Comparison of ENCODE assay signal across 9 mouse cellular contexts in genomic region chr4:77259250-77259971, GRCm38 (mm10).
DNase-seq lines count a peak whose midpoint lies in the region; ATAC-seq lines count a peak whose summit lies in the region.
"Had no signal": no experiment of that assay in that cellular context is flagged by ENCODE, and none has a peak within 500 bp of the region (broad histone marks: within the 10 kb centered on the region; RNA-seq: fewer than 3 reads in every experiment).

No protein-coding gene starts in this region.

- DNase-seq in forebrain, embryonic 10.5 days (ENCODE audit: extremely low spot score, low spot score) = no peak
- no peak for DNase-seq in limb, embryonic 10.5 days (ENCODE audit: low spot score)
- DNase-seq in MN1 (ENCODE audit: low spot score) = no peak
- no peak for DNase-seq in cerebellum, adult 9-11 months

- no peaks in the 10 kb centered on the region for H3K27me3 ChIP-seq in forebrain, embryonic 12.5 days
- no peaks in the 10 kb centered on the region for H3K27me3 ChIP-seq in forebrain, embryonic 10.5 days (ENCODE audit: poor library complexity, severe bottlenecking)
- H3K27me3 ChIP-seq in limb, embryonic 12.5 days = no peaks in the 10 kb centered on the region
- no peaks in the 10 kb centered on the region for H3K27me3 ChIP-seq in limb, embryonic 10.5 days (ENCODE audit: low read depth, poor library complexity, severe bottlenecking)
- H3K27me3 ChIP-seq in forebrain, embryonic 15.5 days = no peaks in the 10 kb centered on the region
- no peaks in the 10 kb centered on the region for H3K27me3 ChIP-seq in midbrain, embryonic 16.5 days (ENCODE audit: control insufficient read depth, insufficient read depth, low read depth, low read length)

- H3K36me3 ChIP-seq in forebrain, embryonic 12.5 days (replicated peaks) = no peaks in the 10 kb centered on the region
- H3K36me3 ChIP-seq in forebrain, embryonic 10.5 days (replicated peaks) = no peaks in the 10 kb centered on the region
- H3K36me3 ChIP-seq in limb, embryonic 12.5 days = no peaks in the 10 kb centered on the region
- no peaks in the 10 kb centered on the region for H3K36me3 ChIP-seq in limb, embryonic 10.5 days
- H3K36me3 ChIP-seq in forebrain, embryonic 15.5 days = no peaks in the 10 kb centered on the region
- H3K36me3 ChIP-seq in midbrain, embryonic 16.5 days (ENCODE audit: control insufficient read depth, insufficient read depth, low read length) = no peaks in the 10 kb centered on the region

- no peak overlapping the region for H3K9ac ChIP-seq in forebrain, embryonic 12.5 days
- no peak overlapping the region for H3K9ac ChIP-seq in limb, embryonic 12.5 days (replicated peaks)
- H3K9ac ChIP-seq in forebrain, embryonic 15.5 days (replicated peaks) = no peak overlapping the region
- H3K9ac ChIP-seq in midbrain, embryonic 16.5 days (ENCODE audit: low read depth, low read length) = no peak overlapping the region
- H3K9ac ChIP-seq: liver, embryonic 14.5 days had no signal

- H3K27ac ChIP-seq in forebrain, embryonic 12.5 days = no peak overlapping the region
- no peak overlapping the region for H3K27ac ChIP-seq in forebrain, embryonic 10.5 days
- no peak overlapping the region for H3K27ac ChIP-seq in limb, embryonic 12.5 days
- no peak overlapping the region for H3K27ac ChIP-seq in limb, embryonic 10.5 days
- no peak overlapping the region for H3K27ac ChIP-seq in forebrain, embryonic 15.5 days (replicated peaks)
- H3K27ac ChIP-seq in midbrain, embryonic 16.5 days (ENCODE audit: low read length) = no peak overlapping the region
- H3K27ac ChIP-seq: liver, embryonic 14.5 days had no signal

- no peaks in the 10 kb centered on the region for H3K4me1 ChIP-seq in forebrain, embryonic 12.5 days
- no peaks in the 10 kb centered on the region for H3K4me1 ChIP-seq in forebrain, embryonic 10.5 days
- H3K4me1 ChIP-seq in limb, embryonic 12.5 days (replicated peaks) = no peaks in the 10 kb centered on the region; the same call in 1 of the 2 replicates
- H3K4me1 ChIP-seq in limb, embryonic 10.5 days = no peaks in the 10 kb centered on the region
- 0 out of 2 replicates have a peak, but pooled peaks cover 7% of the 10 kb centered on the region for H3K4me1 ChIP-seq in forebrain, embryonic 15.5 days
- no peaks in the 10 kb centered on the region for H3K4me1 ChIP-seq in midbrain, embryonic 16.5 days (ENCODE audit: control insufficient read depth, insufficient read depth, low read length)

- H3K4me2 ChIP-seq in forebrain, embryonic 12.5 days = no peak overlapping the region
- no peak overlapping the region for H3K4me2 ChIP-seq in limb, embryonic 12.5 days
- no peak overlapping the region for H3K4me2 ChIP-seq in forebrain, embryonic 15.5 days (replicated peaks)
- H3K4me2 ChIP-seq in midbrain, embryonic 16.5 days (ENCODE audit: low read length) = no peak overlapping the region

- H3K9me3 ChIP-seq in forebrain, embryonic 12.5 days = no peaks in the 10 kb centered on the region
- H3K9me3 ChIP-seq in forebrain, embryonic 10.5 days = no peaks in the 10 kb centered on the region
- H3K9me3 ChIP-seq in limb, embryonic 12.5 days = no peaks in the 10 kb centered on the region
- no peaks in the 10 kb centered on the region for H3K9me3 ChIP-seq in limb, embryonic 10.5 days (replicated peaks)
- no peaks in the 10 kb centered on the region for H3K9me3 ChIP-seq in forebrain, embryonic 15.5 days
- H3K9me3 ChIP-seq in midbrain, embryonic 16.5 days (replicated peaks; ENCODE audit: control insufficient read depth, low read length, poor library complexity, severe bottlenecking) = no peaks in the 10 kb centered on the region

- 60% methylated on average over 8 of the region's 8 CpGs for WGBS in forebrain, embryonic 12.5 days
- 93% methylated on average over 8 of the region's 8 CpGs for WGBS in forebrain, embryonic 10.5 days
- 55% methylated on average over 8 of the region's 8 CpGs for WGBS in limb, embryonic 12.5 days
- 76% methylated on average over 8 of the region's 8 CpGs for WGBS in limb, embryonic 10.5 days
- WGBS in forebrain, embryonic 15.5 days = 26% methylated on average over 8 of the region's 8 CpGs
- WGBS in midbrain, embryonic 16.5 days = 69% methylated on average over 8 of the region's 8 CpGs

- peak; percentile 65; the same call in 1 of the 2 replicates for ATAC-seq in forebrain, embryonic 12.5 days (ENCODE audit: low FRiP score)
- ATAC-seq in limb, embryonic 12.5 days (ENCODE audit: insufficient number of reproducible peaks, insufficient read depth, low FRiP score, low TSS enrichment, low read depth) = peak; percentile 59; the same call in 1 of the 2 replicates
- peak; percentile 94 for ATAC-seq in forebrain, embryonic 15.5 days (replicated peaks)
- ATAC-seq in midbrain, embryonic 16.5 days = peak; percentile 32; the same call in 1 of the 2 replicates

- H3K4me3 ChIP-seq in forebrain, embryonic 12.5 days (replicated peaks) = no peak overlapping the region
- H3K4me3 ChIP-seq in forebrain, embryonic 10.5 days = no peak overlapping the region
- no peak overlapping the region for H3K4me3 ChIP-seq in limb, embryonic 12.5 days (replicated peaks)
- no peak overlapping the region for H3K4me3 ChIP-seq in limb, embryonic 10.5 days
- no peak overlapping the region for H3K4me3 ChIP-seq in forebrain, embryonic 15.5 days
- no peak overlapping the region for H3K4me3 ChIP-seq in midbrain, embryonic 16.5 days (ENCODE audit: low read depth, low read length)

Comparison
In these comparisons a context has a peak if more than half of its experiments do, and no peak if none do; other contexts are left out.
1. ATAC-seq: peak in every context shown above with its lines; median percentile 94 in forebrain, embryonic 15.5 days; 65 in forebrain, embryonic 12.5 days; 59 in limb, embryonic 12.5 days; 32 in midbrain, embryonic 16.5 days.